Mouse (Mus musculus): ENCODE measurements around the gene Mbtps1. TPM values are rescaled to one million over a fixed set of nuclear protein-coding genes. Genes with fewer than 3 reads are reported as not detected.

The Mbtps1 gene
- total RNA-seq, 4 experiments from 2014 or later, result 31.1 to 34.9 (median 33.1) TPM

DNA sequence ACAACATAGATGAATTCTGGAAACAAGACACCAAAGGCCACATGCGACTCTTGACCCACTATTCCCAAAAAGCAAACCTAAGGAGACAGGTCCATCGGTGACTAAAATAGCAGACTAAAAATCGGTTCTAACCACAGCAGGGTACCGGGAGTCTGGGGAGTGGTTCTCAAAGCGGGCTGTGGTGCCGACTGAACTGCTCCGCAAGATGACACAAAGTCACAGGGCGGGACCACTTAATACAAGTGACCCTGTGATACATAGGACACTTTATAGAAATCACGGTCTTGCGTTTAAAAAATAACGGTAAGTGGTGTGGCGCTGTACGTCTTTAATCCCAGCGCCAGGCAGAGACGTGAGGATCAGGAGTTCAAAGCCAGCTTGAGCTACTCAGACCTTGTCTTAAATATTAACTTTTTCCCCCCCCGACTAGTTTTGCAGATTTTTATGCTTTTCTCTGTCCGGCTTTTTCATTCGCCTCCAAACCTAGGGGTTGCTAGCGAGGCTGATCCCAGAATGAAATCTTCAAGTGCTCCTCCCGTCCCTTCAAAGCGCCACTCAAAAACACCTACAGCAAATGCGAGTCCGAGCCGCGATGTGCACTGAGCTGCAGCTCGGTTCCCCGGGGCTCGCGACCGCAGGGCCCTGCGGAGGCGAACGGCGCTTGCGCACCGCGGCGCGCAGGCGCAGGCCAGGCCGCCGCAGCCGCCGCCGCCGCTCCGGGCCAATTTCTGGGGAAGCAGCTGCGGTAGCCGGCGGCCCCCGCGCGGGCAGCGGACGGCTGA lies 523 bp downstream of the Mbtps1 start:
- peak; percentile 21 for DNase-seq (ENCODE audit: low spot score)

DNA sequence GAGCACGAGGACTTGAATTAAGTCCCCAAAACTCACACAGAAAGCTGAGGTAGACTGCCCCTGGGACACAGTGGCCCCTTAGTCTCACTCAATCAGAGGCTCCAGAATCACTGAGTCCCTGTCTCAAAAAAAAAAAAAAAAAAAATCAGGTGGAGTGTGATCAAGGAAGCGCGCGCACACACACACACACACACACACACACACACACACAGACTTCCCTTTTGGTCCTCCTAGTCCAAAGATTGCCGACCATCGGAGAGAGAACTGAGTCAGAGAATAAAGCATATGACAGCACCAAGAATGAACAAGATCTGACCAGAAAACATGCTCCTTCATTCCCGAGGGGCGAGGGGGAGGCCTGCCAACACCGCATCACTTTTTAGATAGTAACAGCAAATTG lies 1.4 kb downstream of the Mbtps1 start:
- DNase-seq (ENCODE audit: low spot score), result no peak

DNA sequence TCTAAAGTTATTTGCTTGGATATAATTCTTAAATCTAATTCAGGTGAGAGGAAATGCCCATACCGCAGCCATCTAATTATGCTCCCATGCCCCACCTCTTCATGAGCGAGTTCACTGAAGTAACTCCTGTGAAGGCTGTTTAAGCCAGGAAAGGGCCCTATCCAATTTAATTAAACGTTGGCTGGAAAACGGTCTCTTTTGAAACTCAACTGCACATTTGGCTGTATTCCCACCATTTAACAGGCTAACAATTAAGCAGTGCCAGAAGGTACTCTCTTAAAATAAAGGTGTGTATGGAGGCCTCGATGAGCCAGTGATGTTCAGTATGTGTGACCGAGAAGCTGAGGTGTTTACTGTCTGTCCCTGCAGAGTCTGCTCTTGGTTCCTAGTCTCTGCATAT lies 2.7 kb downstream of the Mbtps1 start:
- DNase-seq (ENCODE audit: low spot score), result no peak

DNA sequence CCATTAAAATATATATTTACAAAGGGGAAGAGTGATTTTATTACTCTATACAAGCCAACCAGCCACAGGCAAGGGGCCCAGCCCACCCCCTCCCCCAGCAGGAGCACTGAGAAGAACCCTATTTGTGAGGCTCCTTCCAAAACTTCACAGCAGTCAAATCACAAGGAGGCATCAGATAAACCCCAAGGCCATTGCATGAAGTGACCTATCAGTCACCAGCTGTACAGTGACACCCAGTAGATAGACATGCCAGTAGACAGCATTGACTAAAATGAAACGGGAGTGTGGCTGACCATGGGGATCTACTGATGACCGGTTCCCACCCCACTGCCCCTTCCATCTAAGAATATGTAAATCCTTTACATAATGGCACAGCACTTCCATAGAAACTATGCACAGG lies 5.6 kb downstream of the Mbtps1 start:
- DNase-seq (ENCODE audit: low spot score), result no peak

DNA sequence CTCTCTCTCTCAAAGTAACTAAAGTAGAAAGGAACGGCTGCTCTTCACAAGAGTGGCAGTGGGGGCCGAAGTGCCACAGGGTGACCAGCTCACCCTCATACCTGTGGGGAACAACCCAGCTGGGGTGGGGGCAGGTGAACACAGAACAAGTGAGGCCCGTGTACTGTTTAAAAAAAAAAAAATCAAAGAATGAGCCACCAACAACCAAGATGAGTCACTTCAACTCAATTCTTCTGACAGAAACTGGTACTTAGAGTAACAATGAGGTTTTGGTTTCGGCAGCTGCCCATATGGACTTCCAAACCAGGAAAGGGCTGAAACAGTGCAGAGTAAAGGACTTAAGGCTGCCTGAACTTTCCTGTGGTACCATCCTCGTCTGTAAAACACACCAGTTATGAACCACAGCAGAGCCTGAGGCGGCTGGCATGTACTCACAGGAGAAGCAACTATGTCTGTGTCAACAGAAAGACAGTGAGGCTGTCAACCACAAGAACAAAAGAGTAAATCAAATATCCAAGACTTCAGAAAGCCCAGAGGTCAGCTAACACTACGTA lies 9.9 kb downstream of the Mbtps1 start:
- DNase-seq (ENCODE audit: low spot score), result no peak

DNA sequence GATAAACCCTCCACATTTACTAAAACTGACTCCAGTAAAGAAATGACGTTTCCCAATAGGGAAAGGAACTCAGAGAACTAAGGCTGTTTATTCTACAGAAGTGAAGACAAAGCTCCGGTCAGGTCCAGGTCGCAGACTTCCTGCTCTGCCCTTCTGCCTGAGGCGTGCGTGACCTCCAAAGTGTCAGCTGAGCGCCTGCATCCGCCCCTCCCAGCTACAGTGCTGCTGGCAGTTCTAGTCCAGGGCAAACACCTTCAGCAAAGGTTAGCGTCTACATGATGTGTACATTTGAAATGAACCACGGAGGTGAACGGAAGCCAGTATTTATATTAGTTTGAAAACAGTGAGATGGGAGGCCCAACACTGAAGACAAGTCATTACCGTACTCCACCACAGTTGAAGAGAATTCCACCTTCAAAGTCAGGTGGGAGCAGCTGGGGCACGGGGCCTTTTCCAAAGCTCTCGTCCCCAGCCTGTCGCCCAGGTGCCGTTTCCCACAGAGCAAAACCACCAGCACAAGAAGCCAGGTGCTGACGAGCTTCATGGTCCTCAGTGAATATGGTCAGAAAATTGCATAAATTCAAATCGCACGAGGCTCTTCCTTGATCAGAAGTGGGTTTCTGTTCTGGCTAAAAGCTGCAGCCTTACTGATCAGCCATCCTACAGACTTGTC lies 11.4 kb downstream of the Mbtps1 start:
- DNase-seq (ENCODE audit: low spot score), result no peak

DNA sequence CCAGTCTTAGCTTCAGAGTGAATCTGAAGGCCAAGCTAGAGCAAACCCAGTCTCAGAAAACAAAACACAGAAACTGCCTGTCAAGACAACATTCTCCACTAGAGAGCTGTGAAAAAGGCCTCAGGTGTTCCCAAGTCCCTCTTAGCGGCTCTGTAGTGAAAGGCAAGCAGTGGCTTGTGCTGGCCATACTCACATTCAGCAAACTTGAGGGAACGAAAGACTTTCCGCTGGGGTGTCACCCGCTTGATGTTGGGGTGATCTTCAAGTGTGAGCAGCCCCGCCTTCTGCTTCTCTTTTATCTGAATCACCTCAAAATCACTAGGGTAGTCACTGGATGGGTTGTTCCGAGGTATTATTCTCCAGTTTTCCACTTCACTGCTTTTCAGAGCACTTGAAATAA lies 12.7 kb downstream of the Mbtps1 start:
- DNase-seq (ENCODE audit: low spot score), result no peak

DNA sequence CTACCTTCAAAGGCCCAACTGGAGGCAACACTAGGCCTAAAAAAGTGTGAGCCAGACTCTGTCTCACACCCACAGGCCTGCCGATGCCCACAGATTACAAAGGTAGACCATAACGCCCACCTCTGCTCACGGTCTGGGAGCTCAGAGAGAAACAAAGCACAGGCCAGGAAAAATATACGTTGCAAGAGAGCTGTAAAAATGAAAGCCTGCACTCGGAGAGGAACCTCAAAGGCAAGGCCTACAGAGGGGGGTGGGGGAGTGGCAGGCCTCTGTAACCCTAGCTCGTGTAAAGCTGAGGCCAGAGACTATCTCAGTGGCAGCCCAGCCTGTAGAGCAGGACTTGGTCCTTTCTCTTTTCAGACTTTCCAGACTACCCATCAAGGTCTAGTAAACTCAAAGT lies 13.4 kb downstream of the Mbtps1 start:
- no peak for DNase-seq (ENCODE audit: low spot score)

DNA sequence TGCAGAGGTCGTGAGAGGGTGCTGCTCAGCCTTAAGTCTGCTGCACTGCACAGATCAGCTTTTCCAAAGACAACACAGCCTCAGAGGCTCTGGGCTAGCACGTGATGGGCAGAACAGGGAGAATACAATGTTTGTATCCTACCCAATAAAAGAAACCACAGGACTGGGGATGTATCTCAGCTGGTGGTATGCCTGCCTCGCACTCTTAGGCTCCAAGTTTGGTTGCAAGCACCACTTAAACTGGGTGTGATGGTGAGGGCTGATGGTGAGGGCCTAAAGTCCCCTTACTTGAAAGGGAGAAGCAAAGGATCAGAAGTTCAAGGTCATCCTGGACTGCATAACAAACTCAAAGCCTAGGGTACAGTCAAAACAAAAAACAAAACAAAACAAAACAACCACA lies 13.9 kb downstream of the Mbtps1 start:
- DNase-seq (ENCODE audit: low spot score), result no peak

DNA sequence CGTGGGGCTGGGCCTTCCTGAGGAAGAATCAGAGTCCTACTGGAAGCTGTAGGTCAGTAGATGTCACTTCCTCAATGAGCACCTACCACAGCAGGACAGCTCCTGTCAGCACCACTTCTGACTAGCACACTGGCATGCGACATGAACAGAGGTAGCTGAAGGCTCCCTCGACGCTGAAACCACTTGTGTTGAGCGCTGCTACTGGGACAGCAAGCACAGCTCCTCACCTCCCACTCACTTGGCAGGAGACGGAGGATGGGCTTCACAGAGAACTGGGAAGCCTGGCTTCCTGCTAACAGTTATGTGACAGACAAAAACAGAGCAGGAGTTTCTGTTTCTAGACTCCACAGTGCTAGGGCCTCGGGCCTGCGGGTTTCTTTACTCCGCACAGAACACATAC lies 26.6 kb downstream of the Mbtps1 start:
- DNase-seq (ENCODE audit: low spot score), result no peak

DNA sequence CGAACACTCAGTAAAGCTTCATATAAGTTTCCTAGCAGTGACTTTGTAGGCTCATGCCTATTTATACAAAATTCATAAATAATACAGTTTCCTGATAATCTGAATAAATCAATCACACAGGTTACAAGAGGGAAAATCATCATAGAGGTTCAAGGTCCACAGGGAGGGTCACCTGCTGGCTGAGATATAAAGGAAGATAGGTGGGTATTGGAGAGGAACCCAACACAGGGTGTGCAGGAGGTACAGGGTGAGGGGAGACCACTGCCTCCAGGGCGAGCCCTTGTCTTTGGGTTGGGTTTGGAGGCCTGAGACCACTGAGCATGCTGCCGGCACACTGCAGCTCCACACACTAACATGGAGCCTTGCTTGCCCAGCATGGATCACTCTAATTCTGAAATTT lies 27.1 kb downstream of the Mbtps1 start:
- no peak for DNase-seq (ENCODE audit: low spot score)

DNA sequence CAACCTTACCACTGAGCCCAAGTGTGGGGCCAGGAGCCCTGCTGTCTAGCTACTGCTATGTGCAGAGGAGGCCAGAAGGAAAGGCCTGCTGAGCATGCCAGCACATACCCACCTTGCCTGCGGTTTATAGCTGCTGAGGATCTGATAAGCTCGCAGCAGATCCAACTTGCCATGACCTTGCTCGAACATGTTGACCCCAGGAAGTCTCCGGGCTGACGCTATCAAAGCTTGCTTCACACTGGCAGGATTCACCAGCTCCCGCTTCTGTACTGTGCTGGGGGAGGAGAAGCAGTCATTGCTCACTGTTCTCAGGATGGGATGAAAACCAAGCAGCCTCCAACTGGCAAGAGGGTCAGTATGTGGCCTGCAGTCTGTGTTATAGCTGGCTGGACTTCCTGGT lies 27.6 kb downstream of the Mbtps1 start:
- DNase-seq (ENCODE audit: low spot score), result no peak

DNA sequence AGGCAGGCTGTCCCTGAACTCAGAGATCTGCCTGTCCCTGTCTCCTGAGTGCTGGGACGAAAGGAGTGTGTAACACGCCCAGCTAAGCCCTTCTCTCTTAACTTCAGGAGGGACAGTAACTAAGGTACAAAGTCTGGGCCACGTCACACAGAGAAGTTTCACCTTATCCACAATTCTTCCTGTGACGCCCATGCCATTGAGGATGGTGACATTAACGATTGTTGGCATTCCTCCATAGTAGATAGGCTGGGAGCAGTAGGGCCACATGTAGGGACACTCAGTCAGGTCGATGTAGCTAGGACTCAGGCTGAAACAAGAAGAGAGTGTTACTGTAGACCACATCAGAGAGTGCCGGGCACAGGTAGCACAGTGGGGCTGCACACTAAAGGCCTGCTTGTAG lies 29.8 kb downstream of the Mbtps1 start:
- no peak for DNase-seq (ENCODE audit: low spot score)

DNA sequence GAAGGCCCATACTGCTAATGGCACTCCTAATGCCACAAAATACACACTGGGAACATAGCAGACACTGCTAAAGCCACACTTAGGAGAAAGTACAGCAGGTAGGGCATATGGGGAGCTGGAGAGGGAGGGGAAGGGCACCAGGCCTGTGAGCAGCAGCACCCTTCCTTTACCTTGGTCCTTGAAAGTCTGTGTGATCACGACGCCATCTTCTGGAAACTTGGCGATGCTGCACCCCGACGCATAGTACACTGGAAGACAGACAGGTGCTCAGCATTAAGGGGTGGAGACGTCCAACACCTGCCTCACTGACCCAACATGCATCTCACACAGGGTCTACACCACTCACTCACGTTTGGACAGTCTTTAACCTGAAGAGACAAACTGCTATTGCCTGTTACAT lies 38.4 kb downstream of the Mbtps1 start:
- no peak for DNase-seq (ENCODE audit: low spot score)

DNA sequence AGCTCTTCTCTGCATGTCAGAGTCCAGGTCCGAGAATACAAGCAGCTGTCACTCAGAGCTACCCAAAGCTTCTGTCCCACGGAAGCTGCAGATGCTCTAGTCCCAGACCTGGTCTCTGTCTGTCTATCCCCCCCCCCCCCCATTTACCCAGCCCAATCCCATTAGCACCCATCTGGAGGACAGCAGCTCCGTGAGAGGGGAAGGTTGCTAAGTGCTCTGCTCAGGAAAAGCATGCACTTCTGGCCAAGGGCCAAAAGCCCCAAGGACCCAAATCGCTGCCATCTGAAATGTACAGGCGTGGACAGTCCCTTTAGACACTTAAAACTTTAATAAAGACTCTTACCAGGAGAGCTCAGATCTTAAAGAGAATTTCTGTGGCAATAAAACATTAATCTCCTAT lies 41.9 kb downstream of the Mbtps1 start:
- no peak for DNase-seq (ENCODE audit: low spot score)

DNA sequence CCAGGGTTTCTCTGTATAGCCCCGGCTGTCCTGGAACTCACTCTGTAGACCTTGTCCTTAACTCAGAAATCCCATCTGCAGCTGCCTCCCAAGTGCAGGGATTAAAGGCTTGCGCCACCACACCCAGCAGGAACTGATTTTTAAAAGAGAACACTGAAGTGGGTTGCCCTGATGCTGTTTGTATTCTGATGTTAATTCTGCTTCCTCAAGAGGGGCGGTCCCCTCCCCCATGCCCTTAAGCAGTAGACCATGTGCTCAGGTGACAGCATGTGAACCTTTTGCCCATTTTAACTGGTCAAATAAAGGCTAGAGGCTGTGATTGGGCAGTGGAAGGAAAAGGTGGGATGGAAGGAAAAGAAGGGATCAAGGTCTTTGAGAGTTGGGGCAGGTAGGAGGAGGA lies 42.8 kb downstream of the Mbtps1 start:
- no peak for DNase-seq (ENCODE audit: low spot score)

DNA sequence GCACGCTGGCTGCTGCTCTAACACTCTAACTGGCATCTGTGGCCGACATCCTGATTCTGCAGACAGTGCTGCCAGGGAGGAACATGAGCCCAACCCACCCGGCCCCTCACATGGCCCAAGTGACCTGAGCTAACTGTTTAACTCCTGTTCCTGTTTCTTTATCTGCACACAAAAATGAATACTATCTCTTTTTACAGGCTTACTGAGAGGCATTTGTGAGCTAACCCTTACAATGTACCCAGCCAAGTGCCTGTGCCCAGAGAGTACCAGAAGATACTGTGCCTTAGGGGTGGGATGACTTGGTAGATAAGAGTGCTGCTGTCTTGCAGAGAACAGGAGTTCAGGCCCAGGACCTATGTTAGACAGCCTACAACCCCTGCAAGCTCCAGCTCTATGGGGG lies 43.6 kb downstream of the Mbtps1 start:
- no peak for DNase-seq (ENCODE audit: low spot score)

DNA sequence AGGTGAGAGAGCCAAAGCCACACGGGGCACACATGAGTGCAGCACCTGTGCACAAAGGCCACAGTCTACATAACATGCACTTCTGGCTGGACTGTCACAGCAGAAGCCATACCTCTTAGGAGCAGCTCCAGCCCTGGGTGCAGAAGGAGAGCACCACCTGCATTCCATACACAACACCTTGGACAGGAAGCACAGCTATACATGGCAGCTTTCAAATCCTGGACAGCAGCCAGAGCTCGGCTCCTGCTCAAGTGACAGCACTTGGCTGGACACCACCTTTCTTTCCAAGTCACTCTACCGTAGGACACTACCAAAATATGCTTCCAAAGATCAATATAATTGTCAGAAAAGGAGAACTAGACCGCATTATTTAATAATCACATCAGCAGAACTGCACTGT lies 45.1 kb downstream of the Mbtps1 start:
- no peak for DNase-seq (ENCODE audit: low spot score)

DNA sequence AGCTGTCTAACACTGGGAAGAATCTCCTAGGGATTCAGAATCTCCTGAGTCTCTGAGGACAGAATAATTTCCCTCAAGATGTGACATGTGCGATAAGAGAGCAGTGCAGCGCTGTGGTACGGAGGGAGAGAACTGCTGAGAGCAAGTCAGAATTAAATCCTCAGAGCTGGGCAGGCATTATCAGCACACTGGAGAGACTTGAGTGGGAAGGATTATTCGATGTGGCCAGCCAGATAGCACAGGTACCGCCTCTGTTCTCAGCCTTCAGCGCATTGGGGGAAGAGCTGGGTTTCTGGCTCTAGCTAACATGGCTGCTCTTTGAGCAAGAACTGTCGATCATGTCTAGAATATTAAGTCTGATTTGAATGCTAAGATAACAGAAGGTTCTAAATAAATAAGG lies 46.8 kb downstream of the Mbtps1 start:
- DNase-seq (ENCODE audit: low spot score), result no peak

DNA sequence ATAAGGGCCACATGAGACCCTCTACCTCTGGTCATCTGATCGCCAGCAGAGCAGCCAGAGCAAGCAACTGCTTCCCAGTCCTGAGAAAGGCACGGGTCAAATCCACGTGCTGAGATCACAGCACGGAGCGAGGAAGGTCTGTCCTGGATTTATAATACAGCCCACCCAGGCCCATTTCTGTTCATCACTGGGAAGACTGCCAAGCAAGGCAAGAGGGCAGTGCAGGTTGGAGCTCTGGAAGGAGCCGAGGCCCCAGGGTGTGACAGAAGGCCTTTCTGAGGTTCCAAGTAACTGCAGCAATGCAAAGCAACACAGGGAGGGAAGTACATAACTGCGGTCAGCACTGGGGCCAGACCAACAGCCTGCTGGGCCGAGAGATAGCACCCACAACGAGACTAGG lies 48.1 kb downstream of the Mbtps1 start:
- DNase-seq (ENCODE audit: low spot score), result no peak

DNA sequence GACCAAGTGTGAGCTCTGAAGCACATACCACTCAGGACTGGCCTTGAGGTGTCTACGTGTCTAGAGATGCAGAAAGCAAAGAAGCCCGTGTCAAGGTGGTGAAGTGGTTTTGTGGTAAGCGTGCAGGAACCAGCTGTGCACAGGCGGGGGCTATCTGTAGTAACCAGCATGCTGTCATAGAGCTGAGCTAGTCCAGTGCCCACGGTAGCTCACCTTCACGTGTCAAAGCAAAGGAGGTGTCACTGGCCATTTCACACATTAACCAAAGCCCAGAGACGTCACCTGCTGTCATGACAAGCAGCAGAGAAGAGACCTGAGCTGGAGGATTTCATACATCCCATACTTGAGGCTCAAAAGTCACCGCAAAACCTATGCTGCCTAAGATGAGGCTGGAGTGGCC lies 52.4 kb downstream of the Mbtps1 start:
- DNase-seq (ENCODE audit: low spot score), result no peak

DNA sequence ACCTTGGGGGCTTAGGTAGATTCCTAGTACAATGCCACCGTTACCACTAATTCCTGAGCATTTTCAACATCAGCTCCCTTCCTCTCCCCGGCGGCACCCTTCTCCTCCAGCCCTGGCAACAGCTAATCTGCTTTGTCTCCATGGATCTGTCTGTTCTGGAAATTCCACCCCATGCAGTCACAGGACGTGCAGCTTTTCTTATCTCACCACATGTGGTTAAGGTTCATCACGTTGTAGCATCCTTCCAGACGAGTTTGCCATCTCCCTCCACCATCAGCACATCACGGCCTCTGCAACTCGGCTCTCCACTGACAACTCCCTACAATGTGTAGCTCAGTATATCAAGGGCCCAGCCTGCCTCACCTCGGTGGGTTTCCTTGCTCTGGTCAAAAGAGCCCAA lies 53.0 kb downstream of the Mbtps1 start:
- no peak for DNase-seq (ENCODE audit: low spot score)

DNA sequence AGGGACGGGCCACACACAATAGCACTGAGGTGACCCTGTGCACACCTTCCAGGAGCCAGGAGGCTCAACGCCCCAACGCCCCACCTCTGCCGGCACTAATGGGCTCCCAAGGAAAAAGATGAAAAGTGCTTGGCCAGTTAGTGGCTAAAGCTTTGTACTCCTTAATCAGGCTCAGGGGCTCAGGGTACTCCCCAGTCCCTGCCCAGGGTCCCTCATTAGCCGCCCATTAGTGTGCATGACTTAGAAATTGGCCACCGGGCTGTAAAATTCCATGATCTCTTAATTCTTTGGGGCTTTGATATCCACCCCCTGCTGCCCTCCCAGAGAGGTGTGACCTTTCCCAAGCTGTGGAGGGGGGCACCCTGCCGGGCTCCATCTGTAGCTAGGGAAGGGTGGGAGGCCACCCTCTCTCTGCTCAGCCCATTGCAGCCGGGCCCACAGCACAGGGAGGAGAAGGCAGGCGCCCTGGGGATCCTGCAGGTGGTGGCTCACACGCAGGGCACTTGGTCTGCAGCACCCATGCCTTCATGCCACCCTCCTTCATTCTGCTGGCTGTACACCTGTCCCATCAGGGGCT lies 55.3 kb downstream of the Mbtps1 start:
- no peak for DNase-seq (ENCODE audit: low spot score)
